Mouse (Mus musculus) telencephalon, adult 2 months (tissue): ENCODE data around the gene Apom.
"Not testable (repeated sequence)": the region's sequence is repeated elsewhere in the genome, so short reads cannot be mapped to it uniquely, and the experiment has no call there.

ENCODE experiments used
- DNase-seq: peaks from one replicate; pipeline ENCODE4 v3.0.0-alpha.2; 2011; ENCODE audit warnings: low read depth, low spot score

The Apom gene

GRCm38 (mm10) chr17:35127017-35127416 is 4.8 kb downstream of the Apom start:
- DNase-seq = no peak

GRCm38 (mm10) chr17:35126206-35126611 is 5.6 kb downstream of the Apom start, which contains the start of gene D17H6S53E:
Gene D17H6S53E (plus strand): TSS chr17:35126373.
- DNase-seq = peak; percentile 46

GRCm38 (mm10) chr17:35125578-35125977 is 6.3 kb downstream of the Apom start:
- DNase-seq = no peak

- DNase-seq = no peak
These were observed 6.8 kb downstream of the Apom start for GRCm38 (mm10) chr17:35125081-35125480.

GRCm38 (mm10) chr17:35124261-35124896 is 7.5 kb downstream of the Apom start:
- DNase-seq = not testable (repeated sequence)

GRCm38 (mm10) chr17:35123287-35123686 is 8.6 kb downstream of the Apom start:
- DNase-seq = not testable (repeated sequence)

GRCm38 (mm10) chr17:35121871-35122303 is 10.0 kb downstream of the Apom start, which contains the start of gene Csnk2b:
Gene Csnk2b (minus strand): TSS chr17:35122053.
- DNase-seq = peak; percentile 77

GRCm38 (mm10) chr17:35121143-35121799 is 10.6 kb downstream of the Apom start, which contains the start of gene Gpank1:
Gene Gpank1 (plus strand): TSS chr17:35121455.
- peak; percentile 99 for DNase-seq

GRCm38 (mm10) chr17:35120745-35121142 is 11.1 kb downstream of the Apom start:
- DNase-seq = no peak

- DNase-seq = no peak
These were observed 16.5 kb downstream of the Apom start, which contains the start of gene Ly6g5b for GRCm38 (mm10) chr17:35115046-35116019. Gene Ly6g5b (minus strand): TSS chr17:35115428.

- DNase-seq = no peak
These were observed 20.1 kb downstream of the Apom start for GRCm38 (mm10) chr17:35111774-35112173.

- no peak for DNase-seq
These were observed 23.8 kb downstream of the Apom start, which contains the start of gene Ly6g5c for GRCm38 (mm10) chr17:35108097-35108496. Gene Ly6g5c (plus strand): TSS chr17:35108279.

- DNase-seq = no peak
These were observed 25.3 kb downstream of the Apom start for GRCm38 (mm10) chr17:35106522-35106921.

- no peak for DNase-seq
These were observed 26.0 kb downstream of the Apom start for GRCm38 (mm10) chr17:35105740-35106389.

GRCm38 (mm10) chr17:35104754-35105153 is 27.1 kb downstream of the Apom start:
- no peak for DNase-seq

- no peak for DNase-seq
These were observed 27.8 kb downstream of the Apom start for GRCm38 (mm10) chr17:35104079-35104478.

- DNase-seq = no peak
These were observed 28.6 kb downstream of the Apom start for GRCm38 (mm10) chr17:35103221-35103690.

GRCm38 (mm10) chr17:35102299-35102698 is 29.6 kb downstream of the Apom start:
- no peak for DNase-seq

- no peak for DNase-seq
These were observed 30.7 kb downstream of the Apom start for GRCm38 (mm10) chr17:35101161-35101560.

GRCm38 (mm10) chr17:35100196-35100765 is 31.6 kb downstream of the Apom start:
- DNase-seq = no peak
